Mouse (Mus musculus) MEL (cell line): Measurements from ENCODE around the gene Nek11.

Experiments used
- CTCF ChIP-seq, 3 experiments: IDR thresholded peaks in 2 of 3; conservative IDR thresholded peaks in 1 of 3; 2 replicates each; pipeline ENCODE4 v1.5.1; 2011 to 2012; ENCODE audit warnings: low read length in 3 of 3, low read depth in 2 of 3, mild to moderate bottlenecking in 2 of 3, improper control_type of control experiment in 1 of 3, inconsistent platforms in 1 of 3, mixed read lengths in 1 of 3, moderate library complexity in 1 of 3; ENCODE audit not compliant: control insufficient read depth in 1 of 3, insufficient read depth in 1 of 3, poor library complexity in 1 of 3, severe bottlenecking in 1 of 3
- E2F4 ChIP-seq: IDR thresholded peaks from 2 replicates; pipeline ENCODE4 v1.6.1; 2011; ENCODE audit warnings: low read depth, low read length, improper control_type of control experiment, borderline replicate concordance
- EP300 ChIP-seq, 2 experiments: IDR thresholded peaks; 2 replicates each; pipeline ENCODE4 v1.6.1; 2011; ENCODE audit warnings: improper control_type of control experiment in 2 of 2, low read length in 2 of 2, low read depth in 1 of 2, mild to moderate bottlenecking in 1 of 2
- GATA1 ChIP-seq: IDR thresholded peaks from 2 replicates; pipeline ENCODE4 v1.6.1; 2011; ENCODE audit warnings: low read depth, low read length, improper control_type of control experiment
- HCFC1 ChIP-seq: IDR thresholded peaks from 2 replicates; pipeline ENCODE4 v1.6.1; 2012; ENCODE audit warnings: low read depth, mild to moderate bottlenecking, inconsistent platforms, low read length, improper control_type of control experiment, moderate library complexity
- JUND ChIP-seq: IDR thresholded peaks from 2 replicates; pipeline ENCODE4 v1.6.1; 2011; ENCODE audit warnings: low read depth, mild to moderate bottlenecking, improper control_type of control experiment, low read length
- USF1 ChIP-seq: IDR thresholded peaks from 2 replicates; pipeline ENCODE4 v1.6.1; 2014; ENCODE audit warnings: low read depth, mild to moderate bottlenecking, inconsistent platforms, low read length, improper control_type of control experiment, moderate library complexity

GRCm38 (mm10) chr9:105368605-105369004, 26.7 kb downstream of the Nek11 start:
- TF ChIP-seq JUND: no peak
- no peak for TF ChIP-seq EP300 (IDR thresholded peaks at IDR 0.05; ENCODE audit: low read depth in 1 of 2, low read length in 2 of 2)
- TF ChIP-seq CTCF (IDR thresholded peaks at IDR 0.05 in 2 of 3, conservative IDR thresholded peaks at IDR 0.05 in 1 of 3; ENCODE audit: control insufficient read depth in 1 of 3, insufficient read depth in 1 of 3, low read depth in 2 of 3, low read length in 3 of 3, poor library complexity in 1 of 3, severe bottlenecking in 1 of 3): no peak
- no peak for TF ChIP-seq GATA1
- no peak for TF ChIP-seq HCFC1
- TF ChIP-seq USF1: no peak
- no peak for TF ChIP-seq E2F4
